Mouse (Mus musculus): Measurements from ENCODE around the gene Fhit.

The Fhit gene

DNA sequence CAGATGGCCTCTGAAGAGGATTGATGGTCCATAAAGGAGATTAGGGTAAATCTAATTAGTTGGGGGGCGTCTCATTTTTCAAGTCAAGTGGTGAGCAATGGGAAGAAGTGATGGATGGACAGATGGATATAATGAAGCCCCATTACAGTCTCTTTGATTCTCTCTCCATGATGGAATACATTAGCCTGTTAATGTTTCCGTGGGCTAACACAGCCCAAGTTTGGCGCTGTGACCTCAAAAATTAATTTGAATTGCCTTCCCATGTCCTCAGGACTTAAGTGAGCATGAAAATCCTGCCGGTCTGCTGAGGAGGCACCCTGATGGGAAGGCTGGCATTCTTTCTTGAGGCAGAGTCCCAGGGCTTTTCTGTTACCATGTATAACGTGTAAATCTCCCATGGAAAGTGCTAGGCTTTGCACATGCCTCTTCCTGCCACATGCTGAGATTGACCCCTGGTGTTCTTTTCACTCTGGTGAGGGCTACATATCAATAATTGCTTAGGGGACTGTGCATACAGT is 1564.3 kb downstream of the Fhit start:
- H3K27me3 ChIP-seq (ENCODE audit: control insufficient read depth, insufficient read depth, low read length, poor library complexity, severe bottlenecking), result no peaks in the 10 kb centered on the region
- DNase-seq (ENCODE audit: low read depth, low spot score), result no peak
- no peaks in the 10 kb centered on the region for H3K36me3 ChIP-seq (ENCODE audit: control insufficient read depth, insufficient read depth, low read length, poor library complexity, severe bottlenecking)

DNA sequence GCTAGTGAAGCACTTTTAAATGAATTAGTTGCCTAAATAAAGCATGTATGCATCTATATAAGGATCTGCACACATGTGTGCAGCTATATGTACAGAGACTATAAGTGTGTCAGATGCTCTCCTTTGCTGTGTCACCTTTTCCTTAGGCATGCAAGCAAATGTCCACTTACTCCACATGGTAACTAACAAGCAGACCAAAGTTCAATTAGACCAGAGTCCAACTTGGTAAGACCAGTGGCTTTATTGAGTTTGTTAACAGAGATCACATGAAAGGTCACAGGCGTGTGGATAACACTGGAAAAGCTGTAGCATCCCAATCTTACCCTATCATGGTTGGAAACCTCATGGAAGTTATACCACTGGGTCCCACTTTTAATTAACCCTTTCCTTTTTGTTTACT is 1572.7 kb downstream of the Fhit start:
- Histone ChIP-seq H3K27me3 (ENCODE audit: control insufficient read depth, insufficient read depth, low read length, poor library complexity, severe bottlenecking) (no peaks in the 10 kb centered on the region), H3K36me3 (ENCODE audit: control insufficient read depth, insufficient read depth, low read length, poor library complexity, severe bottlenecking) (no peaks in the 10 kb centered on the region)
- DNase-seq (ENCODE audit: low read depth, low spot score), result no peak

DNA sequence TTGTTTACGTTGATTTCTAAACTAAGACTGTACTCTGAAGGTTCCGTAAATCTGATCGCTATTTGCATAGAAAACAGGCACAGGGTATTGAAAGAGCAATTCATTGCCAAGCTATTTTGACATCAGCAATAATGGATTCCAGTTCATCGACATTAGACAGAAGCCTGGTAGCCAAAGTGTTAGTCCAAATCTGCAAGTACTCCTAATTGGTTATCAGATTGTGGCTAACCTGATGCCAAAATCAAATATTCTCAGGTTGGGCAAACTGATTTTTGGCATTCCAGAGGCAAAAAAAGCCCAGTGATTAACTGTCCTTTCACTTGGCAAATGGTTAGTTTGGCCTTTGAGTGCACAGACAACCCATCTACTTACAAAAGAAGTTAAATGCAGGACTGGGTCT is 1573.9 kb downstream of the Fhit start:
- Histone ChIP-seq H3K36me3 (ENCODE audit: control insufficient read depth, insufficient read depth, low read length, poor library complexity, severe bottlenecking) (no peaks in the 10 kb centered on the region), H3K27me3 (ENCODE audit: control insufficient read depth, insufficient read depth, low read length, poor library complexity, severe bottlenecking) (no peaks in the 10 kb centered on the region; the same call in 1 of the 2 replicates)
- DNase-seq (ENCODE audit: low read depth, low spot score), result no peak

DNA sequence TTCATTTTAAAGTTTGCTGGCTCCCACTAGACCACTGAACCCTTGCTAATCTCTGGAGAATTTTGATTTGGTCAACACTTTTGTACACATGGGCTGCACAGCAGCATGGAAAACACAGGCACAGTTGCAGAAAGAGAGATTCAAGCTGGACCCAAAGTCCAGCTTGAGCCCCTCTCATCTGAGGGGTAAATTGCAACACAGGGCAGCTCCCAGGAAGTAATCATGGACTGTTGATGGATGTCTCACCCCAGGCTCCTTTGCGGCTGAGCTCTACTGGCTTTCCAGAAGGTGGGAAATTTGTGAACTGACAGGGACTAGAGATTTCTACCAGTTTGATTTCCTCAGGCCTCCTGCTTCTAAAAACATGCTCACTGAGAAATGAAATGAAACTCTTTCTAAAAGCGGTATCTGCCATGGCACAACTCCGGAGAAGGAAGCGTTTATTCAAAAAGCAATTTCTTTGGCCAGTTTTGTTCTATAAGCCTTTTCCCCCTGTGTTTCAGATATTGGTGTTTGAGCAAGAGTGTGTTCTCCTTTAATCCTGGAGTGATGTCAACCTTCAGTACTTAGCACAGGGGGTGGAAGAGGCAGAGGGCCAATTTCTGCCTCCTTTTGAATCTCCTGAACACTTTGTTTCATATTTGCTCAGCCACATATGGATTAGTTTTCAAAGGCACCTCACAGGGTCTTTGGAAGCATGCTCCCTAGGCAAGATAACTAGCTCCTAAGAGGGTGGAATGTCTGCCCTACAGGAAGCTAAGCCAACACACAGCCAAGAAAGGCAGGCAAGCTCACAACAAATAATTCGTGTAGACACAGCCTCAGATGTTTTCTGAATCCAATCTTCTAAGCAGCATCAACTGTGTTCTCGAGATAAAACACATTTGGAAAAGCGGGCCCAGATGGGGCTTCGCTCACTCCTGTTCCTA is 1578.3 kb downstream of the Fhit start:
- Histone ChIP-seq H3K36me3 (ENCODE audit: control insufficient read depth, insufficient read depth, low read length, poor library complexity, severe bottlenecking) (no peaks in the 10 kb centered on the region), H3K27me3 (ENCODE audit: control insufficient read depth, insufficient read depth, low read length, poor library complexity, severe bottlenecking) (no peaks in the 10 kb centered on the region; the same call in 1 of the 2 replicates)
- DNase-seq (ENCODE audit: low read depth, low spot score), result no peak

DNA sequence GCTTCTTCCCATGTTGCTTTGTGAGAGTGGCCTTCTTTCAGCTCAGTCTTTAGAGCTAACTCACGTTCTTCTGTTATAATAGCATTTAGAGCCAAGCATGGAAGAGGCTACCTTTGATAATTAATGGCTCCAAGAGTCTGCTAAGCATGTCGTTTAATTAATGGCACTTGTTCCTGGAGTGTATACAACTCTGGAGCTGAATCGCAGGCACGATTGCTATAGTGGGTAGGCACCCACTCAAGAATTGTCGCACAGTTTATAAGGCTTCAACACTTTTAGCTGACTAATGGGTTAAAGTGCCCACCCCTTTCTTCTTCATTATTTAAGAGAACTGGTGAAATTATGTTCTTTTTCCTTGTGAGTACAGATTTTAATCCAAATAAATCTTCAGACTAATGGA is 1605.5 kb downstream of the Fhit start:
- no peak for DNase-seq (ENCODE audit: low read depth, low spot score)
- Histone ChIP-seq H3K36me3 (ENCODE audit: control insufficient read depth, insufficient read depth, low read length, poor library complexity, severe bottlenecking) (no peaks in the 10 kb centered on the region), H3K27me3 (ENCODE audit: control insufficient read depth, insufficient read depth, low read length, poor library complexity, severe bottlenecking) (no peaks in the 10 kb centered on the region)

DNA sequence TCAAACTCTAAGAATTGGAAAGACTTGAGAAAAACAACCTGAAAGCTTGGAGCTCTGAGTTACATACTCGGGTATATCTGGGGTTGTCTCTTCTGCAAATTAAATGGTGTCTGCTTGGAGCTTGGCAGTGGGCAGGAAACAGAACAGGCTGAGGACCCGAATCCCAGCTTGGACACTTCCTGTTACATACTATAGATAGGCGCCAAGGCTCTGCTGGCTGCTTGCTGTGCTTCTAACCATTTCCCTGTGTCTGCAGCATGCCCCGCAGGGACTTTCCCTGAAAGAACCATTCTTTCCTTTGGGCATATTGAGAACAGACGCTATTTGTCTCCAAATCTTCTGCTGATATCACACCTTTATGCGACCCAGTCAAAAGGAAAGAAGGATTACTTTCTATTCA is 1606.0 kb downstream of the Fhit start:
- no peaks in the 10 kb centered on the region for H3K27me3 ChIP-seq (ENCODE audit: control insufficient read depth, insufficient read depth, low read length, poor library complexity, severe bottlenecking)
- no peak for DNase-seq (ENCODE audit: low read depth, low spot score)
- H3K36me3 ChIP-seq (ENCODE audit: control insufficient read depth, insufficient read depth, low read length, poor library complexity, severe bottlenecking), result no peaks in the 10 kb centered on the region

DNA sequence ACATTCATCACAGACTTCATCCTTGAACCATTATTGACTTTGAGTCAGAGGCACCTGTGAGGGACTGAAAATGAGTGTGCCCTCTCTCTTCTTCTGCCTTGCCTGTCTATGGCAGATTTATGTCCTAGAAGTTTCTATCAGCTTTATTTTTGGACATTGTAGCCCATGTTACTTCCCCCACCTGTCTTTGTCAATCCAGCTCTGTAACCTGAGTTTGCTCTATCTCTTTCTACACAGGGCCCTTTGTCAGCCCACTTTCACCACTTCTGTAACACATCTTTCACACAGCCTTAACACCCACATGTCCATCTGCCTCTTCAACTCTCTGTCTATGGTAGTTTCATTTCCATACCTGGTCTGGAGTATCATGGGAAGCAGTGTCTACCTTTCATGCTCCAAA is 1609.7 kb downstream of the Fhit start:
- H3K27me3 ChIP-seq (ENCODE audit: control insufficient read depth, insufficient read depth, low read length, poor library complexity, severe bottlenecking), result no peaks in the 10 kb centered on the region
- no peak for DNase-seq (ENCODE audit: low read depth, low spot score)

DNA sequence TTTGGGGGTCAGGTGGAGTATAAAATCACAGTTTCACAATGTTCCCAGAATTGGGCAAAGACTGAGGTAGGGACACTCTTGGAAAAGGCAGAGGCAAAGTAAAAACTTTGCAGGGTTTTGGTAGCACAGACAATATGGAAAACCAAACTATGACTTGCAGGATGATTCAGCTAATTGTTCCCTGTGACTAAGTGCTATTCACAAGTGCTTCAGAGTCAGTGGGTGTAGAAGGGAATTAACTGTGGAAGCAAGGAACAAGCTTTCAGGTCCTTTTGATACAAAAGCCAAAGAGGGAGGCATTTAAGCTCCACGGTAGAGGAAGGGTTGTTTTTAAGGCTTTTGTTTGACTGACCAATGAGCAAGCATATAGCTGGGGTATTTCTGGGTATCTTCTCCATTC is 1613.9 kb downstream of the Fhit start:
- no peaks in the 10 kb centered on the region for H3K36me3 ChIP-seq (ENCODE audit: control insufficient read depth, insufficient read depth, low read length, poor library complexity, severe bottlenecking)
- no peak for DNase-seq (ENCODE audit: low read depth, low spot score)
- no peaks in the 10 kb centered on the region for H3K27me3 ChIP-seq (ENCODE audit: control insufficient read depth, insufficient read depth, low read length, poor library complexity, severe bottlenecking)

More for the DNA sequence above, 1609.7 kb downstream of the Fhit start:
- H3K36me3 ChIP-seq (ENCODE audit: control insufficient read depth, insufficient read depth, low read length, poor library complexity, severe bottlenecking), result no peaks in the 10 kb centered on the region

DNA sequence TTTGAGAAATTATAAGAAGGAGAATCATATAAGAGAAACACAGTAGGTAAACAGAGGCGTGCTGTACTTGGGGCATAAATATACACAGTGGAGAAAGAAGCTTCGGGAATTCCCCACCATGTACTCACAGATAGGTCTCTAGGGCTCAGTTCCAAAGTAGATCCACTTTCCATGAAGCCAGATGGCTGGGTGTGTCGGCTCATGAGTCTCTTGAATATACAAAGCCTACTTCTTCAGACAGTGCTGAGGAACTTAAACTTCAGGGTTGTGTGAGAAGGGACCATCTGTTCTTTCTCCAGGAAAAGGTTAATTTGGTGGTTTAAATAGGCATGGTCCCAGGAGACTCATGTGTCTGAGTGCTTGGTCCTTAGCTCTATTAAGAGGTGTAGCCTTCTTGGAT is 1617.5 kb downstream of the Fhit start:
- no peaks in the 10 kb centered on the region for H3K36me3 ChIP-seq (ENCODE audit: control insufficient read depth, insufficient read depth, low read length, poor library complexity, severe bottlenecking)
- no peak for DNase-seq (ENCODE audit: low read depth, low spot score)
- no peaks in the 10 kb centered on the region for H3K27me3 ChIP-seq (ENCODE audit: control insufficient read depth, insufficient read depth, low read length, poor library complexity, severe bottlenecking)

DNA sequence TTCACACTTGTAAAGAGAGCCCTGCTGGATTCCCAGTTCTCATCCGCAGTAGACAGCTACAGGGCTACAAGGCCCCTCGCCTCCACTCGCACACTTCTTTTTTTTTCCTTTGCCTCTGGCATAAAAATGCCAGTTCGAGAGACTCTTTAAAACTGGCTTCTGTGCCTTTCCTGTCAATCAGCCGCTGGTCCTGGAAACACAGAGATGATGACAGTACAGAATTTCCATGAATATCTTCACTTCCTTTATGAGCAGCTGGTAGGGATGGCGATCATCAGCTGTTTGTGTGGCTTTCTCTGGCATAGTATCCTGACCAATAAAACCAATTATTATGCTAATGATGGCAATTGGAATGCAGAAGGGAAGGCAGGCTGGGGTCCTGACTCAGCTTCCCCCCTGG is 1626.3 kb downstream of the Fhit start:
- Histone ChIP-seq H3K27me3 (ENCODE audit: control insufficient read depth, insufficient read depth, low read length, poor library complexity, severe bottlenecking) (no peaks in the 10 kb centered on the region), H3K36me3 (ENCODE audit: control insufficient read depth, insufficient read depth, low read length, poor library complexity, severe bottlenecking) (no peaks in the 10 kb centered on the region)
- DNase-seq (ENCODE audit: low read depth, low spot score), result no peak

DNA sequence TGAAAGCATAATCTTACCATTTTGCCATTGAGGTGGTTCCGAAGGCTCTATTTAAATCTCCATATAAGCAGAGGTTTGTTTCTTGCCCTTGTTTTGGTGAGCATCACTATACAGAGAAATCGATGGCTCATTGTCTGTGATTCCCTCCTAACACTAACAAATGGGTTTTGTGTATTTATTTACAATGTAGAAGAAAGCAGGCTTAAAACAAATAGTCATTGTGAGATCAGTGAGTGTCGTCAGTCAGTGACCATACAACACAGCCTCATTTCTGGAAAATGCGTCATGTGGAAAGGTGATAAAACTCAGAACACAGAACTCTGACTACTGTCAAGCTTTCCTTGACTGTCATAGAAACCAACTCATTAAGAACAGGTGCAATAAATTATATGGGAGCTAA is 1632.6 kb downstream of the Fhit start:
- Histone ChIP-seq H3K27me3 (ENCODE audit: control insufficient read depth, insufficient read depth, low read length, poor library complexity, severe bottlenecking) (no peaks in the 10 kb centered on the region), H3K36me3 (ENCODE audit: control insufficient read depth, insufficient read depth, low read length, poor library complexity, severe bottlenecking) (no peaks in the 10 kb centered on the region)
- DNase-seq (ENCODE audit: low read depth, low spot score), result no peak

DNA sequence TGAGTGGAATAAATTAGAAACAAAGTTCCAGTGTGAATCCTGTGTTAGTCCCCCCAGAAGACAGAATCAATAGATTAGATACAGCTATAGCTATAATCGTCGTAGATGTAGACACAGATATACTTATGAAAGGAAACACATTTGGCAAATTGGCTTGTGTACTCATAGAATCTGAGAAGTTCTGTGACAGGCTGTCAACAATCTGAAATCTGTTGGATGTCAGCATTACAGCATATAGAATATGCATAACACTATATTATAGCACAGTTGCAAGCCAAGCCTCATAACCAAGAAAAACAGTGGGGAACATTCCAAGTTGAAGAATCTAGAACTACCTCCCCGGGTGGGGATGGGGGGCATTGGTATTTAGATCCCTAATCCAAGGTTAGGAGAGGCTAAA is 1635.7 kb downstream of the Fhit start:
- Histone ChIP-seq H3K27me3 (ENCODE audit: control insufficient read depth, insufficient read depth, low read length, poor library complexity, severe bottlenecking) (no peaks in the 10 kb centered on the region), H3K36me3 (ENCODE audit: control insufficient read depth, insufficient read depth, low read length, poor library complexity, severe bottlenecking) (no peaks in the 10 kb centered on the region)
- DNase-seq (ENCODE audit: low read depth, low spot score), result no peak

DNA sequence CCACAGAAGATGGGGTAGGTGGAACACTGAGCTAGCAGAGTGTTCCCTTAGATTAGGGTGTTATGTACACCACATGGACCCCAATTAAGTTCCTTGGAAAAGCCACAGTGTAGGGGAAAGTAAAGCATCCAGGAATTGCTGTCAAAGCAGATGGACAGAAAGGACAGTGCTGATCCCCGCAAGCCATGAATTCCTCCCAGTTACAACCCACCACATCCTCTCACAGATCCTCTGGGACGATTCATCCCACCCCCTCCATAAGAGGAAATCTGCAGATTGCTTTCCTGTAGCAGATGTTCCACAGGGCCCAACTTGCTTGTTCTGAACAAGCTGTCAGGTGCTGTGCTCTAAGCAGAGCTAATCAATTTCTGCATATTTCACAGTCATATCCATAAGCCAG is 1644.2 kb downstream of the Fhit start:
- H3K27me3 ChIP-seq (ENCODE audit: control insufficient read depth, insufficient read depth, low read length, poor library complexity, severe bottlenecking), result no peaks in the 10 kb centered on the region; the same call in 1 of the 2 replicates
- DNase-seq (ENCODE audit: low read depth, low spot score), result no peak
- no peaks in the 10 kb centered on the region for H3K36me3 ChIP-seq (ENCODE audit: control insufficient read depth, insufficient read depth, low read length, poor library complexity, severe bottlenecking)

DNA sequence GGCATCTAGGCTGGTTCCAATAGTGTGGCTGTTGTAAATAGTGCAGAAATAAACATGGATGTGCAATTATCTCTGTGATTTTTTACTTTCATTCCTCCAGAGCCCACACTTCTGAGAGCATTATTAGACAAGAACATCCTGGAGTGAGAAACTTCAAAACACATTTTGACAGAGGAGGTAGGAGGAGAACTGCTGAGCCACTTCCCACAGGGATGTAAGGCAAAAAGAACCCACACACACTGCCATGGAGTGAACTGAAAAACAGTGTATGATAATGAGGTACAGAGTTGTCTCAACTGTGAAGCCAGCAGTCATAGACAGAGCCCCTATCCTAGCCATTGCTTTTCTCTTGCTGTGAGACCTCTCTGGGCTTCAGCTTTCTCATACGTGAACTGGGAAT is 1652.2 kb downstream of the Fhit start:
- no peaks in the 10 kb centered on the region for H3K36me3 ChIP-seq (ENCODE audit: control insufficient read depth, insufficient read depth, low read length, poor library complexity, severe bottlenecking)
- DNase-seq (ENCODE audit: low read depth, low spot score), result no peak
- no peaks in the 10 kb centered on the region for H3K27me3 ChIP-seq (ENCODE audit: control insufficient read depth, insufficient read depth, low read length, poor library complexity, severe bottlenecking)

Measured in splenic B cell, adult 2 months (primary cell).